Mouse (Mus musculus): ENCODE results near the gene Prlr. TPM values are rescaled to one million over a fixed set of nuclear protein-coding genes. Genes with fewer than 3 reads are reported as not detected.

Prlr gene
- polyA plus RNA-seq (2015; fragmentation: Nextera tagmentation; extraction: Ambion mirVana): 4.5 and 5.4 TPM in 2 replicates

DNA sequence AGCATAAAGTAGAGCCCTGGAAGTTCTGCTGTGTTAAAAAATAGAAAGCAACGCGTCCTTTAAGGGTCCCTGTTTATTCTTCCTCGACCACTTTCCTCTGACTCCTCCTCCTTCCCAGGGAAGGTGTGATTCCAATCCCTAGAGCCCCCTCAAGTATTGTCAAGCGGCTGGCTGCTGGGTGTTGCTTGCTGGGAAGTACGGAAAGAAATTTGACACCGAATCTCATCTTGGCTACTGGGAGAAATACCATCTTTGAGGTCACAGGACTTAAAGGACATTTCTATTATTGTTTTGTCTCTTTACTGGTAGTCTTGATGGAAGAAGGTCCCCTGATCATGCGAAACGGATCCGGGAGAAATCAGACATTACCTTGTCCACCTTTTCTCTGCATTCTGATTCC lies at the start of gene Prlr:
TSS of gene Prlr (plus strand) at position 156 of the 400 bp plus-strand sequence.
- Histone ChIP-seq H3K9ac (replicated peaks; ENCODE audit: low read length) (peak within 1 kb of the TSS; percentile 49), H3K4me3 (ENCODE audit: low read length) (peak within 1 kb of the TSS; percentile 51), H3K4me2 (replicated peaks; ENCODE audit: low read depth, low read length) (peak within 1 kb of the TSS; percentile 87), H3K27me3 (ENCODE audit: insufficient read depth, low read length) (peaks cover 6% of the 10 kb centered on the region; the same call in 1 of the 2 replicates), H3K36me3 (ENCODE audit: insufficient read depth, low read length) (no peaks in the 10 kb centered on the region), H3K4me1 (ENCODE audit: insufficient read depth, low read length) (0 out of 2 replicates have a peak, but pooled peaks cover 3% of the 10 kb centered on the region), H3K27ac (ENCODE audit: low read length) (no peak within 1 kb of the TSS), H3K9me3 (ENCODE audit: low read length) (no peaks in the 10 kb centered on the region)
- 2% methylated on average over 9 of the region's 9 CpGs for WGBS
- peak; percentile 40; the same call in 1 of the 2 replicates for ATAC-seq (ENCODE audit: low FRiP score, low TSS enrichment)

DNA sequence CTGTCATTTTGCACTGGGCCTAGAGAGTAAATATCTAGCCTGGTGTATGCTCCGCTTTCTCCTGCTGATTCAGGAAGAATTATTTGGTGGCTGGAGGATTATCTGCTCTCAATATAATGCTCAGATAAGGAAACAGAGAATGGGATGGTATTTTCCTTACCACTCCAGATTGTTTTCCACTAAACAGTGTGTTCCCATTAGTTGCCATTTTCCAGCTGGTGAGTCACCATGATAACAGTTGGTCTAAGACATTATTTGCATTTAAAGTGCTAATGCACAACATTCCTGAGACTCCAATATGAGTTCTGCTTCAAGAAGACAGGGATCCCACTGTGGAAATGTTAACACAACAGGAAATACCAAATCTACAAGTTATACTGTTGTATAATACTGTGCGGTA lies 43.3 kb upstream of the Prlr start:
- Histone ChIP-seq H3K4me1 (ENCODE audit: insufficient read depth, low read length) (no peaks in the 10 kb centered on the region), H3K4me3 (ENCODE audit: low read length) (no peak overlapping the region), H3K27me3 (ENCODE audit: insufficient read depth, low read length) (no peaks in the 10 kb centered on the region), H3K9me3 (ENCODE audit: low read length) (no peaks in the 10 kb centered on the region), H3K27ac (ENCODE audit: low read length) (no peak overlapping the region), H3K9ac (replicated peaks; ENCODE audit: low read length) (no peak overlapping the region), H3K4me2 (replicated peaks; ENCODE audit: low read depth, low read length) (no peak overlapping the region), H3K36me3 (ENCODE audit: insufficient read depth, low read length) (no peaks in the 10 kb centered on the region)
- ATAC-seq (ENCODE audit: low FRiP score, low TSS enrichment): no peak
- WGBS: 93% methylated on average over 2 of the region's 2 CpGs

DNA sequence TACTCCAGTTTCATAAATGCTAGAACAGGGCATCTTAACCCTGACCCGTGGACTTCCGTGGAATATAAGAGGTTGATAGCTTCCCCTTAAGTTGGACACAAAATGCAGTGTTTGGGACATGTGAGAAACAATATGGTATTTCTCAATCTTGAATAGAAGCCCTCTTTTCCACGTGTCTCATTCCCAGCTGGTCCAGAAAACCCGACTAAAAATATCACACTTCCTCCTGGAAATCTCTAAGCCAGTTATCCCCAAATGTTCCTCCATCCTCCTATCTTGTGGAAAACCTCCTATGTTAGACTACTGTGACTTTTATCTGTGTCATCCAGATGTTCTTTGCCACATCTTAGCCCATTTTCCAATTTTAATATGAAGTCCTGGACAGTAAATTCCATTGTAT lies 42.1 kb upstream of the Prlr start:
- Histone ChIP-seq H3K4me2 (replicated peaks; ENCODE audit: low read depth, low read length) (no peak overlapping the region), H3K27me3 (ENCODE audit: insufficient read depth, low read length) (no peaks in the 10 kb centered on the region), H3K36me3 (ENCODE audit: insufficient read depth, low read length) (no peaks in the 10 kb centered on the region), H3K27ac (ENCODE audit: low read length) (no peak overlapping the region), H3K4me3 (ENCODE audit: low read length) (no peak overlapping the region), H3K9ac (replicated peaks; ENCODE audit: low read length) (no peak overlapping the region), H3K9me3 (ENCODE audit: low read length) (no peaks in the 10 kb centered on the region), H3K4me1 (ENCODE audit: insufficient read depth, low read length) (no peaks in the 10 kb centered on the region)
- 75% methylated on average over 4 of the region's 4 CpGs for WGBS
- ATAC-seq (ENCODE audit: low FRiP score, low TSS enrichment): no peak

DNA sequence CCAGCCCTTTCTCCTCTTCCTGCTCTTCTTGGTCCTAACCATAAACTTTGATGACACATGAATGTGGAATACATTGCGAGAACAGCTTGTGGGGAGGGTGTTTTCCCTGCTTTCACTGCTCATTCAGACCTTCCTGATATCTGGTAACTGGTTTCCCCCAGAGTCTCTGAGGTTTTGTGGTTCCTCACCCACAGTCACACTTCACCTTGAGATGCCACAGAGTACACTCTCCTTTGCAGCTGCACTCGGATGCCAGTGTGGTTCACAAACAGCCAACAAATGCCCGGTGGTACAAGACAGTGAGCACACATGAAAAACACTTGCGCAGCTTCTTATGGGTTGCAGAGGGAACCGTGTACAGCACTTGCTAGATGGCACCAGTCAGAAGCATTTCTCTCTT lies 32.5 kb upstream of the Prlr start:
- no peaks in the 10 kb centered on the region for H3K9me3 ChIP-seq (ENCODE audit: low read length)
- no peak overlapping the region for H3K9ac ChIP-seq (replicated peaks; ENCODE audit: low read length)
- no peaks in the 10 kb centered on the region for H3K4me1 ChIP-seq (ENCODE audit: insufficient read depth, low read length)
- no peak overlapping the region for H3K4me2 ChIP-seq (replicated peaks; ENCODE audit: low read depth, low read length)
- no peaks in the 10 kb centered on the region for H3K27me3 ChIP-seq (ENCODE audit: insufficient read depth, low read length)
- H3K27ac ChIP-seq (ENCODE audit: low read length): no peak overlapping the region
- WGBS: 89% methylated on average over 5 of the region's 5 CpGs
- H3K36me3 ChIP-seq (ENCODE audit: insufficient read depth, low read length): no peaks in the 10 kb centered on the region
- no peak overlapping the region for H3K4me3 ChIP-seq (ENCODE audit: low read length)
- no peak for ATAC-seq (ENCODE audit: low FRiP score, low TSS enrichment)

DNA sequence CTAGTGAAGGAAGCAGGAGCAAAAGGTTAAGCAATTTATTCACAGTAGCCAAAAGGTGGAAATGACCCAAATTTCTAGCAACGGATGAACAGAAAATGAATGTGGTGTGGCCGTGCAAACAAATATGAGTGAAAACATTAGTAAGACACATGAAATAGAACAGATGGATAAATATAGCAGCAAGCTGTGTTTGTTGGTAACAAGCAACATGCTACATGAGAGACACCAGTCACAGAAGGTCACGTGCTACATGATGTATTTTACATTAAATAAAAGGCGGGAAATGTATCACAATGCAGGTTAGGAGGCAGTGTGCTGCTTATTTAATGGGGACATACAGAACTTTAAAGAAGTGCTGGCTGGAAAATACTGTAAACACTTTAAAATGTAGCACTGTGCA lies 28.8 kb upstream of the Prlr start:
- no peak overlapping the region for H3K4me2 ChIP-seq (replicated peaks; ENCODE audit: low read depth, low read length)
- H3K9me3 ChIP-seq (ENCODE audit: low read length): no peaks in the 10 kb centered on the region
- H3K36me3 ChIP-seq (ENCODE audit: insufficient read depth, low read length): no peaks in the 10 kb centered on the region
- H3K27ac ChIP-seq (ENCODE audit: low read length): no peak overlapping the region
- ATAC-seq (ENCODE audit: low FRiP score, low TSS enrichment): no peak
- H3K27me3 ChIP-seq (ENCODE audit: insufficient read depth, low read length): no peaks in the 10 kb centered on the region
- H3K4me3 ChIP-seq (ENCODE audit: low read length): no peak overlapping the region
- H3K9ac ChIP-seq (replicated peaks; ENCODE audit: low read length): no peak overlapping the region
- no peaks in the 10 kb centered on the region for H3K4me1 ChIP-seq (ENCODE audit: insufficient read depth, low read length)
- 80% methylated on average over 4 of the region's 4 CpGs for WGBS

DNA sequence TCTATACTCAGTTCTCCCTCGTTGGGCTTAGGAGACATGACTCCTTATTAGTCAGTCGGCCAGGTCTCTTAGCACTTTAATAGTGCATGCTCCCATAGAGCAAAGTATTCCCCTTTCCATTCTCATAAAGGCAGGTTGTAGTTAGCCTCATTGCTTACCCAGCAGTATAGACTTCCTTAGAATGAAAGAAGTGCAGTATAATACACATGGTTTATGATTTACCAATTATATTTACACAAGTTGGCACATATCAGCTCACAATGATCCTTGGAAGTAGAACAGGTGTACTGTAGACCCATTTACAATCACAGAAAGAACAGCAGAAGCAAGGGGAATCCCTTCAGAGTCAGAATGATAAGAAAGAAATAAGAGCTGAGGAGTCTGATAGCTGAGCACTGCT lies 16.4 kb upstream of the Prlr start:
- Histone ChIP-seq H3K4me3 (ENCODE audit: low read length) (no peak overlapping the region), H3K9ac (replicated peaks; ENCODE audit: low read length) (no peak overlapping the region), H3K27me3 (ENCODE audit: insufficient read depth, low read length) (no peaks in the 10 kb centered on the region), H3K27ac (ENCODE audit: low read length) (no peak overlapping the region), H3K36me3 (ENCODE audit: insufficient read depth, low read length) (no peaks in the 10 kb centered on the region), H3K4me2 (replicated peaks; ENCODE audit: low read depth, low read length) (no peak overlapping the region), H3K9me3 (ENCODE audit: low read length) (peaks cover 4% of the 10 kb centered on the region; the same call in 1 of the 2 replicates), H3K4me1 (ENCODE audit: insufficient read depth, low read length) (no peaks in the 10 kb centered on the region)
- WGBS: 91% methylated on average over 2 of the region's 2 CpGs
- ATAC-seq (ENCODE audit: low FRiP score, low TSS enrichment): no peak

DNA sequence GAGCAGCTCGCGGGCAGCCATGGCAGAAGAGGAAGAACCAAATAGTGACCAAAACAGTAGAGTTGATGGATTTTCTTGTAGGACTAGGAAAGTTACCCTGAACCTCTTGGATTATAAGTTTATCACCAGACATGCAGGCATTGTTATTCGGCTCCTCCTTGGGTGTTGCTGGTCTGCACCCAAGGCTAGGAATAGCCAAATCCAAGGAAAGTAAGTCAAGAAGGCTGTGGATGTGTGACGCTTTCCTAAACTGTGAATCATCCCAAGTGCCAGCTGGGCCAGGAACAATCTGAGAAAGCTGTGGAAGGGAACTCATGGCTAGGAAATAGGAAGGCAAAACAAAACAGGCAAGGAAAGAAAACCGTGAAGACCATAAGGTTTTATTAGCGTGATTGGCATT lies 2.0 kb upstream of the Prlr start:
- Histone ChIP-seq H3K4me2 (replicated peaks; ENCODE audit: low read depth, low read length) (no peak overlapping the region), H3K9ac (replicated peaks; ENCODE audit: low read length) (no peak overlapping the region), H3K9me3 (ENCODE audit: low read length) (no peaks in the 10 kb centered on the region), H3K36me3 (ENCODE audit: insufficient read depth, low read length) (no peaks in the 10 kb centered on the region), H3K27me3 (ENCODE audit: insufficient read depth, low read length) (peaks cover 6% of the 10 kb centered on the region; the same call in 1 of the 2 replicates), H3K27ac (ENCODE audit: low read length) (no peak overlapping the region), H3K4me3 (ENCODE audit: low read length) (no peak overlapping the region), H3K4me1 (ENCODE audit: insufficient read depth, low read length) (0 out of 2 replicates have a peak, but pooled peaks cover 3% of the 10 kb centered on the region)
- no peak for ATAC-seq (ENCODE audit: low FRiP score, low TSS enrichment)
- WGBS: 73% methylated on average over 6 of the region's 6 CpGs

DNA sequence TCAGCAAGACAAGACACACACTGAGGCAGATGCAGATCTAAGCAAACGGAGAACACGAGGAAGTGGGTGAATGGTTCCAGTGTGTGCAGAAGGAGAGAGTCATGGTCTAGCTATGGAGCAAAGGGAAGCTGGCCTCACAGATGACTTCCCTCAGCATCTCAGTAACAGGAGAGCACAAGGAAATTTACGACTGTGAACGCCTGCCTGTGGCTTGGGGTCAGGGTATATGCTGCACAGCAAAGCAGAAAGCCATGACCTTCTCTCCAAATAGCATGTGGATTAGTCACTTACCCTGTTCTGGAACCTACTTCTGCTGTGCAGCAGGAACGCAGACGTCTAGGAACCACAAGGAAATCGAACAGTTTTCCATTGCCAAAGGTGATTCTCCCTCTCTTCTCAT lies 1.4 kb upstream of the Prlr start:
- peaks cover 6% of the 10 kb centered on the region; the same call in 1 of the 2 replicates for H3K27me3 ChIP-seq (ENCODE audit: insufficient read depth, low read length)
- no peak overlapping the region for H3K4me2 ChIP-seq (replicated peaks; ENCODE audit: low read depth, low read length)
- 20% methylated on average over 7 of the region's 7 CpGs for WGBS
- no peaks in the 10 kb centered on the region for H3K36me3 ChIP-seq (ENCODE audit: insufficient read depth, low read length)
- H3K4me3 ChIP-seq (ENCODE audit: low read length): no peak overlapping the region
- no peak; the same call in 1 of the 2 replicates for ATAC-seq (ENCODE audit: low FRiP score, low TSS enrichment)
- no peak overlapping the region for H3K27ac ChIP-seq (ENCODE audit: low read length)
- 0 out of 2 replicates have a peak, but pooled peaks cover 3% of the 10 kb centered on the region for H3K4me1 ChIP-seq (ENCODE audit: insufficient read depth, low read length)
- H3K9ac ChIP-seq (replicated peaks; ENCODE audit: low read length): no peak overlapping the region
- H3K9me3 ChIP-seq (ENCODE audit: low read length): no peaks in the 10 kb centered on the region

DNA sequence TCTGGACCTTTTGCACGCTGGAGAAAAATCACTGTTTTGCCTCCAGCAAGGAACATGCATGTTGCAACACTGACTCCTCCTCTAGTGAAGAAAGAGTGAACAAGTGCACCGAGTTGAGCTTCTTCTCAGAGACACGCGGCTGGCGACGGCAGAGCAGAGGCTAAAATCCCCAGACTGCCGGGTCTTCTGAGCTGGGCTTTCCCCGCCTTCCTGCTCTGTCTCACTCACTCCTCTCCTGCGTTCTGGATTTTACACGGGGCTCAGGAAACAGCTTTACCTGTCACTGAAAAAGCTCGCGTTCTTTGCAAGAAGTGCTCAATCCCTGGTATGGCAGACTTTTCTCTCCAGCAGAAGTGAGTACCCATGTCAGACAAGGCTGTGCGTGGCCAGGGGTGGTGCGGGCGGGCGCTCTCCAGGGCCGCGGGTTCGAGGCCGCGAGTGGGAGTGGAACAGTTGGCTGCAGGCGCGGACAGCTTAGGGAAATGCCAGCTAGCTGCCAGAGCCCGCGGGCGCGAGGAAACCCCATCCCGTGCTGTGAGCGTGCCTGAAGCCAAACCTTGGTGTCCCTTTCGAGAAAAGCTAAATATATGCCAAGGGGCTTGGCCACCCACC lies 587 bp downstream of the Prlr start:
- Histone ChIP-seq H3K9me3 (ENCODE audit: low read length) (no peaks in the 10 kb centered on the region), H3K4me2 (replicated peaks; ENCODE audit: low read depth, low read length) (peak overlapping the region; percentile 87), H3K27ac (ENCODE audit: low read length) (no peak overlapping the region), H3K36me3 (ENCODE audit: insufficient read depth, low read length) (no peaks in the 10 kb centered on the region), H3K4me3 (ENCODE audit: low read length) (peak overlapping the region; percentile 51), H3K27me3 (ENCODE audit: insufficient read depth, low read length) (peaks cover 6% of the 10 kb centered on the region; the same call in 1 of the 2 replicates), H3K4me1 (ENCODE audit: insufficient read depth, low read length) (0 out of 2 replicates have a peak, but pooled peaks cover 3% of the 10 kb centered on the region), H3K9ac (replicated peaks; ENCODE audit: low read length) (peak overlapping the region; percentile 49)
- ATAC-seq (ENCODE audit: low FRiP score, low TSS enrichment): peak; percentile 73; the same call in 1 of the 2 replicates
- under 1% methylated on average over 30 of the region's 30 CpGs for WGBS

DNA sequence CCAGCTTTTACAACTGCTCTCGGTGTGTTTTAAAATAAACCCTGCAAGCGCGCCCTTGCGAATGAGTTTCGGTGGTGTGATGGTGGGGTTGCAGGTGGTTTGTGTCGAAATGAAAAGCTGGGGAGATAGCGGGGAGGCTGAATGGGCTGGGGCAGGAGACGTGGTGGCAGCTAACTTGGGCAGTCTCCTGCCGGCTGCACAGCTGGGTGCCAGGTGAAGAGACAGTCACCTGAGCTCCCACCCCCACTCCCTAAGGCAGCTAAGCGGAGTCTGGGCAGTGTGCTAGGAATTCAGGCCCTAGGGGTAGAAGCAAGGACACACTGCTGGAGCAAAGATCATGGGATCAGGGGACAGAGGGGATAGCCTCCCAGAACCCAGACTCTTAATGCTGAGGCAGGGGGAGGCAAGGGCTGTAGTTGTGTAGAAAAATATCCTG lies 1.1 kb downstream of the Prlr start:
- H3K36me3 ChIP-seq (ENCODE audit: insufficient read depth, low read length): no peaks in the 10 kb centered on the region
- no peaks in the 10 kb centered on the region for H3K9me3 ChIP-seq (ENCODE audit: low read length)
- WGBS: 2% methylated on average over 10 of the region's 10 CpGs
- peak; percentile 71 for ATAC-seq (ENCODE audit: low FRiP score, low TSS enrichment)
- peaks cover 6% of the 10 kb centered on the region; the same call in 1 of the 2 replicates for H3K27me3 ChIP-seq (ENCODE audit: insufficient read depth, low read length)
- peak overlapping the region; percentile 49 for H3K9ac ChIP-seq (replicated peaks; ENCODE audit: low read length)
- H3K27ac ChIP-seq (ENCODE audit: low read length): no peak overlapping the region
- H3K4me1 ChIP-seq (ENCODE audit: insufficient read depth, low read length): 0 out of 2 replicates have a peak, but pooled peaks cover 3% of the 10 kb centered on the region
- H3K4me2 ChIP-seq (replicated peaks; ENCODE audit: low read depth, low read length): peak overlapping the region; percentile 87
- H3K4me3 ChIP-seq (ENCODE audit: low read length): peak overlapping the region; percentile 51

Data from kidney, embryonic 16.5 days (tissue).